Mouse (Mus musculus) adrenal gland, postnatal 10 days (tissue): ENCODE measurements at regions not wholly inside any gene's neighbourhood (a gene's known extent, or its start where the extent isn't known, plus 50 kb on each side); places are given as distances from the start of the nearest gene placed in this dataset.

ENCODE experiments used
- DNase-seq: peaks from one replicate; pipeline ENCODE4 v3.0.0; 2021; ENCODE audit warnings: mixed read lengths

GRCm38 (mm10) chr13:37619841-37620725, 158.1 kb upstream of the Rreb1 start:
- DNase-seq: peak; percentile 71

DNA sequence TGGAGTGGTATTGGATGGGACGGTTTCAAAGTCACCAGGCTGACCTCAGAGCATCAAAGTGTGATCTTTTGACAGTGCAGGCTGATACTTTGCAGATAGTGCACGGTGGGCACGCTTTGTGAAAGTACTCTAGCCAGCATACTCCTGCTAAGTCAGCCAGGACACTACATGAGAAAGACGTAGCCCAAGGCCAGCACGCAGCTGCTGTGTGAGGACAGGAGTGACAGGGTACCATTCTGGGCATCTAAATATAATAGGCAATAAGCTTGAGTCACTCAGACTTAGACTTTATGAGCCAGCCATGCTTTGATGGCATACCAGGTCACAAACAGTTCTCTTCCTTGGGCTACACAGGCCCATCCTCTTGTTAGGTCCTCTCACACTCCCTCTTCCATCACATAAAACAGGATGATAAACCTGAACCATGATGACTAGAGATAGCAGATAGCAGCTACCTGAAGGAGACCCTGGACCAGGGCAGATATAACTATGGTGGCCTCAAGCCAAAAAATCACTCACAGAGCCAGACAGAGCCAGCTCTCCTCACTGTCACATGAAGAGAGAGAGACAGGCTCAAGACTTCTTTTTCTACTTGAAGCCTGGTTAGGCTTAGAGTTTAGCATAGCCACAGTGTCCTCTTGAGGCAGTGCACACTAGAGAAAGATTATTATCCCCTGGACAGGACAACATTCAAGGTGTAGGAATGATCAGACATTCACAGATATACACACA, 156.7 kb upstream of the Rreb1 start:
- DNase-seq: no peak

DNA sequence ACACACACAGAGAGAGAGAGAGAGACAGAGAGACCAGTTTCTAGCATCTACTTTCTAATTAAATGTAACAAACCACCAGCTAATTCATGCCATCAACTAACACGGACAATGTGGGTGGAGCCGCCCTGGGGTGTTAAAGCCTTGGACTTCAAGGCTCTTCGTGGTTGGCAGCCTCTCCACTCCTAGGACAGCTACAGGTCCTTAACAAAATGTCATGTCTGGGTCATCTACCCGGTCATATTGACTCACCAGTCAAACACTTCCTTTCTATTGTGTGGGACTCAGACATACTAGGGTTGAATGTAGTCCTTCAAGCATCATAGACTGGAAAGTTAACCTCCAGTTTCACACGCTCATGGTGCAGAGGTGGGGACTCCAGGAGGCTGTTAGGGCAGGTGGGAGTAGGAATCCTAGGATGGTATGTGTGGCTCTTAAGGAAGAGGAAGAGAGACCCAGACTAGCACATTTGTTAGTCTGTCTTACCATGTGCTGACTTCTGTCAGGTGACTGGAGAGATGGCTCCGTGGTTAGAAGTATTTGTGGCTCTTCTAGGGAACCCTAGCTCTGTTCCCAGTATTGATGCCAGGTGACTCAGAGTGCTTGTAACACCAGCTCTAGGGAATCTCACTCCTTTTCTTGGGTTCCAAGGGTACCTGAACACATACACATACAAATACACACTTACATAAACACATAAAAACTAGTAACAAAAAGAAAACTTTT, 155.7 kb upstream of the Rreb1 start:
- DNase-seq: peak; percentile 31

DNA sequence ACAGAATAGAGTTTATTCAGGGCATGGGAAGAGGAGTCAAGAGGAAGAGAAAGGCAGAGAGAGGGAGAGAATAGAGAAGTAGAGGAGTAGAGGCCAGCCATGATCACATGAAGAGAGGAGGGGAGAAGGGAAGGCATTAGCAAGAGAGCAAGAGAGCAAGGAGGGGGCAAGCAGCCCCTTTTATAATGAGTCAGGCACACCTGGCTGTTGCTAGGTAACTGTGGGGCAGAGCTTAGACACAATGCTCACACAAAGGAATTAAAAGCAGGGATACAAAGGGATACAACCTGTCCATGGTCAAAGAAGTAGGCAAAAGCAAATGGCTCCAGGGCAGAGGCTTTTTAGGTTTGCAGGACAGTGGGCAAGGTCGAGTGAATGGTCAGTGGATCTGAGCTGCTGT, 153.5 kb upstream of the Rreb1 start:
- DNase-seq: no peak

- no peak for DNase-seq
These were observed 152.5 kb upstream of the Rreb1 start for GRCm38 (mm10) chr13:37625532-37626235.

DNA sequence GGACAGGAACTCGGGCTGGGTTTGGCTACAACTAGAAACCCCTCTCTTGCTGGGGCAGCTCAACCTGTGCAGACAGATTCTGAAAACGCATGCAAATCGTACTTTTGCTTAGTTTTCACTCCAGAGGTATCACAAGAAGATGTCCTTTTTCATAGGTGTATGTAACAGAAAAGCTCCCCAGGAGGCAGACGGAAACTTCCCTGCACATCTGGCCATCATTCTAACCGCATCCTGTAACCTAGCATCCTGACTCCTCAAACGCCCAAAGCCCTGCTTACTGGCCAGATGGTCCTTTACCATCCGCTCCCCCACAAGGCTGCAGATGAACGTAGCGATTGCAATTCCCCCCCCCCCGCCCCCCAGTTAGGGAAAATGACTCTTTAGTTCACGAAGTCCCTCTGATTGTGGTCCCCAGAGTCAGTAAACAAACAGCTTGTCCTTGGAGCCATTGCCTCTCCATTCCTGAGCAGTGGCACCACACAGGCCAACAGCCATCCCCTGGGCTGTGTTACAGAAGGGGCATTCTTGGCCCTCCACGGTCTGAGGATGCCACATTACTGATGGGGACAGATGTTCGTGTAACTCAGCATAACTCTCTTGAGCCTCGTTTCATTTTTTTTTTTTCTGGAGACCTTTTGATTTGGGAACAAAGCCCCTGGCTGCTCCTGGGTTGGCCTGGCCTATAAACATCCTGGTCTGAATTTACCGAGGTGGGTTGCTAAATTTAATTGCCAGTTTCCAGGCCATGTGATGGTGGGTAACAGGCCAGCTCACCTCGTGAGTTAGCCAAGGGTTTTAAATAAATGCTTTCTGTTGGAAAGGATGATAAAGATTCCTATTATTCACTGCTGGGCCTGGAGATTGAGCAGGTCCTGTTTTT, 149.6 kb upstream of the Rreb1 start:
- no peak for DNase-seq

DNA sequence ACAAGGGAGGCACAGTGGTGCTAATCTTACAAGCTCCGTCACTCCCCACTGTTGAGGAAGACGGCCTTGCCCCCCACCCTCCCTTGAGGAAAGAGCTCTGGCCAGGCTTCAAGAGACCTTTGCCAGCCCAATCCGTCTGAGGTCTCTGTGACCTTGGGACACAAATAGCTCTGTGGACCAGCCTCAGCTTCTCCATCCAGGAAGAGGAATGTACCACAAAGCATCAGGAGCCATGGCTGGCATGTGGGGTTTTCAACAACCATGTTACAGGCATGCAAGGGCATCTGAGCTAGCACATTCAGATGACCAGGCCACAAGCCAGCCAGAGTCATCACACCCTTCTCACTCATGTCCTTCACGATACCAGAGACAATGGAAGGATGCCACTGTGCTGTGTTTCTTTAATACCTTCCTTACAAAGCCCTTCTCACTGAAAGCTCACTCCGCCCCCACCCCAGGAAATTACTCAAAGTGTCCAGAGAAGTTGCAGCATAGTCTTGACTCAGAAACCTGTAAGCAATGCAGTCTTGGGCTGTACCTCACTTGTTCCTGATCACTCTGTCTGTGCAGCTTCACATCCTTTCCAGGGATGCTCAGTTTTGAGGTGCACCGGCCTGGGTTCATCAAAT, 148.8 kb upstream of the Rreb1 start:
- peak; percentile 25 for DNase-seq

DNA sequence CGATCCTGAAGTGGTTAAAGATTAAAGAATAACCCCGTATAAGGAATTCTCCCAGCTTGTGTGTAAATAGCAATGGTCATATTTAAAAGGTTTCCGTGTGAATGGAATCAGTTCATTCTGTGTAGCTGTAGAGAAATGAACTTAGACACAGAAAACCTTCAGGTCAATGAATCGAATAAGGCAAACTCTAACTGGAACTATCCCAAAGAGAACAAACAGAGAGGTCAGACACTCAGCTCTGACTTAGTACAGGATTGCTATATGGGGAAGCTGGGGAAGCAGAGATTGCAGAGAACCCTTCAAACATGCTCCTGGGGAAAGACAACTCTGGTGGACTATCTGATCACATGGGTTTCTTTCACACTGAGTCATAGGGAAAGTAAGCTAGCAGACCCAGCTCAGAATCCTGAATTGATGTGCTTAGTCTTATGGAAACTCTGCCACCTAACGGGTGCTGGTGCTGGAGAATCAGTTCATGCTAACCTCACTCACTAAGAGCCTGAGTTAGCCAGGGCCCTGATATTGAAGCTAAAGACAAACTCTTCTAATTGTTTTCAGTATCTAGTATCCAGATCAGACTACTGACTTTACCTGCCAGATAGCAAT, 145.3 kb upstream of the Rreb1 start:
- DNase-seq: no peak

- DNase-seq: no peak
These were observed 141.8 kb upstream of the Rreb1 start for GRCm38 (mm10) chr13:37636363-37636762.

- no peak for DNase-seq
These were observed 141.0 kb upstream of the Rreb1 start for GRCm38 (mm10) chr13:37637151-37637550.

GRCm38 (mm10) chr13:37638071-37638511, 140.1 kb upstream of the Rreb1 start:
- DNase-seq: no peak

DNA sequence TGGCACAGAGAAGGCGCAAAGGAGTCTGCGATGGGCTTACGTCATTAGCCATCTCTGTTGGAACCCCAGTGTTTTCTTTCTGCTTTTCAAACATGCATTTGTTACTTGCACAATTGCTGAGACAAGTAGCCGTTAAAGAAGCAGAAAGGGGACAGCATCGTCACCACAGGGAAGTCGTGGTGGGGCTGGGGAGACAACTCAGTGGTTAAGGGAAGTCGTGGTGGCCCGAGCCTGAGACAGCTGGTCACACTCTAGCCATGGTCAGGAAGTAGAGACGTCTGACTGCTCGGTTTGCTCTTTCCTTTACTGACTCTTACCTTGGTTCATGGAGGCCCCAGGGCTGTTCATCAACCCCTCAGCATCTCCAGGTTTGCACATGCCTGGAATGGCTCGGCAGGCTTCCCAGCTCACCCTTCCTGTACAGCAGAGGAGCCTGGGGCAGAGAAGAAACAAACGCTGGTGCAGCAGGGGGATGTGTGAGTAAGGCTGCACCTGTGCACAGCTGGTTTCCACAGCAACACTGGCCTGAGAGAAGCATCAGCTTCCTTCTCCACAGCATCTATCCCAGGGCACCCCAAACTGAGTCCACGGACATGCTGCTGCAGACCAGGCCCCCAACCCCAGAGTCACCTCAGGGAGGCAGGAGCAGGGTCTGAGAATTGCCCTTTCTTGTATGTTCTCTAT, 135.6 kb upstream of the Rreb1 start:
- DNase-seq: no peak

GRCm38 (mm10) chr13:37644751-37645181, 133.4 kb upstream of the Rreb1 start:
- DNase-seq: no peak

GRCm38 (mm10) chr13:37649467-37650080, 128.6 kb upstream of the Rreb1 start:
- DNase-seq: no peak

GRCm38 (mm10) chr13:37651221-37651946, 126.8 kb upstream of the Rreb1 start:
- no peak for DNase-seq

GRCm38 (mm10) chr13:37654651-37655050, 123.5 kb upstream of the Rreb1 start:
- no peak for DNase-seq

GRCm38 (mm10) chr13:37657248-37657647, 121.0 kb upstream of the Rreb1 start:
- peak; percentile 73 for DNase-seq

- DNase-seq: no peak
These were observed 120.2 kb upstream of the Rreb1 start for GRCm38 (mm10) chr13:37658034-37658433.
